Mouse (Mus musculus) thymus, postnatal 14 days (tissue): Measurements from ENCODE around the gene Hnrnpk.
"Not testable (repeated sequence)": the region's sequence is repeated elsewhere in the genome, so short reads cannot be mapped to it uniquely, and the experiment has no call there.

Experiments used
- DNase-seq: peaks from one replicate; pipeline ENCODE4 v3.0.0; 2021

The Hnrnpk gene

GRCm38 (mm10) chr13:58403243-58403642 lies at the start of gene Hnrnpk:
Gene Hnrnpk, minus strand, starts transcription at chr13:58403343.
- DNase-seq = not testable (repeated sequence)

- DNase-seq = no peak
Observed at GRCm38 (mm10) chr13:58452246-58452645, 49.1 kb upstream of the Hnrnpk start.

- no peak for DNase-seq
Observed at GRCm38 (mm10) chr13:58450459-58451182, 47.5 kb upstream of the Hnrnpk start.

GRCm38 (mm10) chr13:58446541-58446940 lies 43.4 kb upstream of the Hnrnpk start:
- DNase-seq = no peak

GRCm38 (mm10) chr13:58443787-58444186 lies 40.6 kb upstream of the Hnrnpk start:
- no peak for DNase-seq

- DNase-seq = no peak
Observed at GRCm38 (mm10) chr13:58443326-58443725, 40.2 kb upstream of the Hnrnpk start.

GRCm38 (mm10) chr13:58439716-58440115 lies 36.6 kb upstream of the Hnrnpk start:
- no peak for DNase-seq

GRCm38 (mm10) chr13:58423061-58423660 lies 20.0 kb upstream of the Hnrnpk start:
- no peak for DNase-seq

- DNase-seq = no peak
Observed at GRCm38 (mm10) chr13:58422242-58422641, 19.1 kb upstream of the Hnrnpk start.

GRCm38 (mm10) chr13:58421026-58421425 lies 17.9 kb upstream of the Hnrnpk start:
- DNase-seq = no peak

- DNase-seq = no peak
Observed at GRCm38 (mm10) chr13:58419266-58419665, 16.1 kb upstream of the Hnrnpk start.

GRCm38 (mm10) chr13:58418656-58419055 lies 15.5 kb upstream of the Hnrnpk start:
- no peak for DNase-seq

- no peak for DNase-seq
Observed at GRCm38 (mm10) chr13:58415838-58416237, 12.7 kb upstream of the Hnrnpk start.

GRCm38 (mm10) chr13:58415374-58415773 lies 12.2 kb upstream of the Hnrnpk start:
- DNase-seq = no peak

- no peak for DNase-seq
Observed at GRCm38 (mm10) chr13:58411073-58411472, 7.9 kb upstream of the Hnrnpk start.

- DNase-seq = peak; percentile 92
Observed at GRCm38 (mm10) chr13:58402744-58403110, 416 bp downstream of the Hnrnpk start.

GRCm38 (mm10) chr13:58402003-58402743 lies 970 bp downstream of the Hnrnpk start, which contains the start of gene Rmi1:
Gene Rmi1, plus strand, starts transcription at chr13:58402248.
- peak; percentile 98 for DNase-seq

- DNase-seq = peak; percentile 85
Observed at GRCm38 (mm10) chr13:58401135-58402002, 1.8 kb downstream of the Hnrnpk start.

- DNase-seq = no peak
Observed at GRCm38 (mm10) chr13:58400576-58400975, 2.6 kb downstream of the Hnrnpk start.

GRCm38 (mm10) chr13:58397651-58398050 lies 5.5 kb downstream of the Hnrnpk start:
- no peak for DNase-seq

- not testable (repeated sequence) for DNase-seq
Observed at GRCm38 (mm10) chr13:58394392-58394791, 8.8 kb downstream of the Hnrnpk start.

- no peak for DNase-seq
Observed at GRCm38 (mm10) chr13:58389324-58389951, 13.7 kb downstream of the Hnrnpk start.
